Mouse (Mus musculus): ENCODE data around the gene Synpo2. TPM values are rescaled to one million over a fixed set of nuclear protein-coding genes. Genes with fewer than 3 reads are reported as not detected.

Synpo2 gene
- polyA plus RNA-seq, 1 experiment from 2014 or later, result 2.0 TPM

GRCm38 (mm10) chr3:123176366-123177334 is 59.3 kb downstream of the Synpo2 start:
- Histone ChIP-seq H3K36me3 (replicated peaks; ENCODE audit: control insufficient read depth, insufficient read depth) (no peaks in the 10 kb centered on the region), H3K4me1 (replicated peaks; ENCODE audit: control insufficient read depth, insufficient read depth, low read length) (no peaks in the 10 kb centered on the region), H3K27me3 (ENCODE audit: control insufficient read depth, insufficient read depth, low read length) (no peaks in the 10 kb centered on the region), H3K4me2 (replicated peaks) (no peak overlapping the region), H3K9ac (no peak overlapping the region), H3K27ac (no peak overlapping the region), H3K4me3 (replicated peaks; ENCODE audit: low read length) (no peak overlapping the region), H3K9me3 (ENCODE audit: control insufficient read depth, low read length) (no peaks in the 10 kb centered on the region)
- DNase-seq (ENCODE audit: low spot score), result no peak
- WGBS, result 81% methylated on average over 19 of the region's 19 CpGs
- ATAC-seq (ENCODE audit: low FRiP score), result no peak

- no peak overlapping the region for H3K4me3 ChIP-seq (replicated peaks; ENCODE audit: low read length)
- no peak overlapping the region for H3K27ac ChIP-seq
- no peak overlapping the region for H3K9ac ChIP-seq
- no peaks in the 10 kb centered on the region for H3K4me1 ChIP-seq (replicated peaks; ENCODE audit: control insufficient read depth, insufficient read depth, low read length)
- H3K36me3 ChIP-seq (replicated peaks; ENCODE audit: control insufficient read depth, insufficient read depth), result no peaks in the 10 kb centered on the region
- 93% methylated on average over 7 of the region's 7 CpGs for whole genome bisulfite sequencing
- DNase-seq (ENCODE audit: low spot score) (no peak), ATAC-seq (ENCODE audit: low FRiP score) (no peak)
- no peaks in the 10 kb centered on the region for H3K27me3 ChIP-seq (ENCODE audit: control insufficient read depth, insufficient read depth, low read length)
- H3K9me3 ChIP-seq (ENCODE audit: control insufficient read depth, low read length), result no peaks in the 10 kb centered on the region
- H3K4me2 ChIP-seq (replicated peaks), result no peak overlapping the region
These were observed 60.8 kb downstream of the Synpo2 start for GRCm38 (mm10) chr3:123175142-123175541.

- Histone ChIP-seq H3K36me3 (replicated peaks; ENCODE audit: control insufficient read depth, insufficient read depth) (no peaks in the 10 kb centered on the region), H3K4me2 (replicated peaks) (no peak overlapping the region), H3K9ac (no peak overlapping the region), H3K4me3 (replicated peaks; ENCODE audit: low read length) (no peak overlapping the region), H3K27ac (no peak overlapping the region), H3K4me1 (replicated peaks; ENCODE audit: control insufficient read depth, insufficient read depth, low read length) (no peaks in the 10 kb centered on the region), H3K27me3 (ENCODE audit: control insufficient read depth, insufficient read depth, low read length) (no peaks in the 10 kb centered on the region), H3K9me3 (ENCODE audit: control insufficient read depth, low read length) (no peaks in the 10 kb centered on the region)
- DNase-seq (ENCODE audit: low spot score), result no peak
- WGBS, result 92% methylated on average over 8 of the region's 8 CpGs
- ATAC-seq (ENCODE audit: low FRiP score), result no peak
These were observed 61.6 kb downstream of the Synpo2 start for GRCm38 (mm10) chr3:123174379-123174697.

- no peak for DNase-seq (ENCODE audit: low spot score)
- Histone ChIP-seq H3K9ac (no peak overlapping the region), H3K4me1 (replicated peaks; ENCODE audit: control insufficient read depth, insufficient read depth, low read length) (no peaks in the 10 kb centered on the region), H3K27ac (no peak overlapping the region), H3K9me3 (ENCODE audit: control insufficient read depth, low read length) (no peaks in the 10 kb centered on the region), H3K27me3 (ENCODE audit: control insufficient read depth, insufficient read depth, low read length) (no peaks in the 10 kb centered on the region), H3K4me2 (replicated peaks) (no peak overlapping the region), H3K4me3 (replicated peaks; ENCODE audit: low read length) (no peak overlapping the region), H3K36me3 (replicated peaks; ENCODE audit: control insufficient read depth, insufficient read depth) (no peaks in the 10 kb centered on the region)
- ATAC-seq (ENCODE audit: low FRiP score), result no peak
- WGBS, result 81% methylated on average over 21 of the region's 21 CpGs
These were observed 62.2 kb downstream of the Synpo2 start for GRCm38 (mm10) chr3:123173553-123174378.

- no peaks in the 10 kb centered on the region for H3K27me3 ChIP-seq (ENCODE audit: control insufficient read depth, insufficient read depth, low read length)
- 91% methylated on average over 5 of the region's 5 CpGs for WGBS
These were observed 63.8 kb downstream of the Synpo2 start for GRCm38 (mm10) chr3:123172151-123172550.

GRCm38 (mm10) chr3:123169398-123169797 is 66.6 kb downstream of the Synpo2 start:
- ATAC-seq (ENCODE audit: low FRiP score), result no peak
- H3K4me1 ChIP-seq (replicated peaks; ENCODE audit: control insufficient read depth, insufficient read depth, low read length), result no peaks in the 10 kb centered on the region
- H3K4me2 ChIP-seq (replicated peaks), result no peak overlapping the region
- no peaks in the 10 kb centered on the region for H3K9me3 ChIP-seq (ENCODE audit: control insufficient read depth, low read length)
- WGBS, result 77% methylated on average over 4 of the region's 4 CpGs
- H3K9ac ChIP-seq, result no peak overlapping the region
- DNase-seq (ENCODE audit: low spot score), result no peak
- H3K36me3 ChIP-seq (replicated peaks; ENCODE audit: control insufficient read depth, insufficient read depth), result no peaks in the 10 kb centered on the region
- H3K27ac ChIP-seq, result no peak overlapping the region
- H3K27me3 ChIP-seq (ENCODE audit: control insufficient read depth, insufficient read depth, low read length), result no peaks in the 10 kb centered on the region
- H3K4me3 ChIP-seq (replicated peaks; ENCODE audit: low read length), result no peak overlapping the region

More at GRCm38 (mm10) chr3:123172151-123172550, 63.8 kb downstream of the Synpo2 start:
- Histone ChIP-seq H3K9ac (no peak overlapping the region), H3K9me3 (ENCODE audit: control insufficient read depth, low read length) (no peaks in the 10 kb centered on the region), H3K4me3 (replicated peaks; ENCODE audit: low read length) (no peak overlapping the region), H3K4me2 (replicated peaks) (no peak overlapping the region), H3K27ac (no peak overlapping the region), H3K4me1 (replicated peaks; ENCODE audit: control insufficient read depth, insufficient read depth, low read length) (no peaks in the 10 kb centered on the region), H3K36me3 (replicated peaks; ENCODE audit: control insufficient read depth, insufficient read depth) (no peaks in the 10 kb centered on the region)
- DNase-seq (ENCODE audit: low spot score) (no peak), ATAC-seq (ENCODE audit: low FRiP score) (no peak)

GRCm38 (mm10) chr3:123168815-123169214 is 67.1 kb downstream of the Synpo2 start:
- no peak for ATAC-seq (ENCODE audit: low FRiP score)

GRCm38 (mm10) chr3:123166450-123166849 is 69.5 kb downstream of the Synpo2 start:
- WGBS, result 80% methylated on average over 5 of the region's 5 CpGs
- H3K27me3 ChIP-seq (ENCODE audit: control insufficient read depth, insufficient read depth, low read length), result no peaks in the 10 kb centered on the region
- DNase-seq (ENCODE audit: low spot score), result no peak

More at GRCm38 (mm10) chr3:123168815-123169214, 67.1 kb downstream of the Synpo2 start:
- no peak overlapping the region for H3K9ac ChIP-seq
- H3K9me3 ChIP-seq (ENCODE audit: control insufficient read depth, low read length), result no peaks in the 10 kb centered on the region
- no peaks in the 10 kb centered on the region for H3K4me1 ChIP-seq (replicated peaks; ENCODE audit: control insufficient read depth, insufficient read depth, low read length)
- H3K4me3 ChIP-seq (replicated peaks; ENCODE audit: low read length), result no peak overlapping the region
- no peaks in the 10 kb centered on the region for H3K36me3 ChIP-seq (replicated peaks; ENCODE audit: control insufficient read depth, insufficient read depth)
- H3K27ac ChIP-seq, result no peak overlapping the region
- peak; percentile 73 for DNase-seq (ENCODE audit: low spot score)
- WGBS, result 8% methylated on average over 5 of the region's 5 CpGs
- no peak overlapping the region for H3K4me2 ChIP-seq (replicated peaks)
- no peaks in the 10 kb centered on the region for H3K27me3 ChIP-seq (ENCODE audit: control insufficient read depth, insufficient read depth, low read length)

GRCm38 (mm10) chr3:123164183-123164582 is 71.8 kb downstream of the Synpo2 start:
- Histone ChIP-seq H3K27ac (no peak overlapping the region), H3K27me3 (ENCODE audit: control insufficient read depth, insufficient read depth, low read length) (no peaks in the 10 kb centered on the region), H3K4me1 (replicated peaks; ENCODE audit: control insufficient read depth, insufficient read depth, low read length) (no peaks in the 10 kb centered on the region), H3K4me3 (replicated peaks; ENCODE audit: low read length) (no peak overlapping the region), H3K4me2 (replicated peaks) (no peak overlapping the region), H3K9me3 (ENCODE audit: control insufficient read depth, low read length) (no peaks in the 10 kb centered on the region), H3K9ac (no peak overlapping the region), H3K36me3 (replicated peaks; ENCODE audit: control insufficient read depth, insufficient read depth) (no peaks in the 10 kb centered on the region)
- DNase-seq (ENCODE audit: low spot score) (no peak), ATAC-seq (ENCODE audit: low FRiP score) (no peak)
- 81% methylated on average over 1 of the region's 1 CpGs for WGBS

More at GRCm38 (mm10) chr3:123166450-123166849, 69.5 kb downstream of the Synpo2 start:
- H3K9ac ChIP-seq, result no peak overlapping the region
- H3K4me1 ChIP-seq (replicated peaks; ENCODE audit: control insufficient read depth, insufficient read depth, low read length), result no peaks in the 10 kb centered on the region
- no peak overlapping the region for H3K27ac ChIP-seq
- no peak overlapping the region for H3K4me2 ChIP-seq (replicated peaks)
- no peaks in the 10 kb centered on the region for H3K36me3 ChIP-seq (replicated peaks; ENCODE audit: control insufficient read depth, insufficient read depth)
- no peak overlapping the region for H3K4me3 ChIP-seq (replicated peaks; ENCODE audit: low read length)
- no peaks in the 10 kb centered on the region for H3K9me3 ChIP-seq (ENCODE audit: control insufficient read depth, low read length)
- no peak for ATAC-seq (ENCODE audit: low FRiP score)
